Mouse (Mus musculus) CH12.LX (cell line): ENCODE data around the gene Yars. TPM values are rescaled to one million over a fixed set of nuclear protein-coding genes. Genes with fewer than 3 reads are reported as not detected.

ENCODE experiments used
- DNase-seq: peaks from one replicate; pipeline ENCODE4 v3.0.0-alpha.2; 2013; ENCODE audit errors: extremely low read depth
- H3K27ac ChIP-seq: 2 replicates; pipeline ENCODE4 v1.5.1; 2012; ENCODE audit warnings: low read depth, mild to moderate bottlenecking, control low read depth, moderate library complexity; ENCODE audit not compliant: insufficient read depth
- H3K27me3 ChIP-seq: replicated peaks from 2 replicates; pipeline ENCODE3; 2012; ENCODE audit warnings: inconsistent platforms
- H3K36me3 ChIP-seq, 2 experiments: replicated peaks in 1 of 2; 2 replicates each; pipeline versions ENCODE3 to v1.6.1; 2012; ENCODE audit warnings: inconsistent platforms in 1 of 2, low read length in 1 of 2, mild to moderate bottlenecking in 1 of 2, mixed read lengths in 1 of 2, moderate library complexity in 1 of 2; ENCODE audit not compliant: control insufficient read depth in 1 of 2, insufficient read depth in 1 of 2
- H3K4me1 ChIP-seq, 2 experiments: 2 replicates each; pipeline ENCODE4 v1.6.1; 2012; ENCODE audit warnings: inconsistent platforms in 1 of 2, moderate library complexity in 1 of 2; ENCODE audit not compliant: insufficient read depth in 2 of 2, control insufficient read depth in 1 of 2
- H3K4me2 ChIP-seq: 2 replicates; pipeline ENCODE4 v1.6.1; 2012; ENCODE audit warnings: low read depth, mild to moderate bottlenecking, control low read depth; ENCODE audit not compliant: poor library complexity, insufficient read depth, severe bottlenecking
- H3K4me3 ChIP-seq, 3 experiments: fragments of 150-350 bp in 1 of 3; sonication (generic) in 1 of 3; replicated peaks in 1 of 3; 2 replicates each; pipeline versions ENCODE3 to v1.5.1; 2011 to 2012; ENCODE audit warnings: low read depth in 2 of 3, low read length in 2 of 3, mild to moderate bottlenecking in 2 of 3, moderate library complexity in 2 of 3, control low read depth in 1 of 3, improper control_type of control experiment in 1 of 3, inconsistent platforms in 1 of 3, mixed read lengths in 1 of 3; ENCODE audit not compliant: poor library complexity in 1 of 3
- H3K79me2 ChIP-seq: replicated peaks from 2 replicates; pipeline ENCODE4 v1.6.1; 2012; ENCODE audit warnings: mild to moderate bottlenecking, moderate library complexity; ENCODE audit not compliant: control insufficient read depth, poor library complexity, insufficient read depth, severe bottlenecking; ENCODE audit errors: extremely low read depth
- H3K9ac ChIP-seq: 2 replicates; pipeline ENCODE4 v1.6.1; 2012; ENCODE audit warnings: low read depth, mild to moderate bottlenecking, control low read depth, moderate library complexity; ENCODE audit not compliant: insufficient read depth
- H3K9me3 ChIP-seq: replicated peaks from 2 replicates; pipeline ENCODE3; 2012; ENCODE audit warnings: low read length, inconsistent platforms, mixed read lengths
- ETS1 ChIP-seq: conservative IDR thresholded peaks from 2 replicates; pipeline ENCODE4 v1.6.1; 2012; ENCODE audit warnings: low read depth, mild to moderate bottlenecking, inconsistent platforms, low read length, improper control_type of control experiment, moderate library complexity
- IRF4 ChIP-seq: IDR thresholded peaks from 2 replicates; pipeline ENCODE4 v1.6.1; 2014; ENCODE audit warnings: low read depth, mild to moderate bottlenecking, inconsistent platforms, low read length, improper control_type of control experiment
- JUND ChIP-seq: conservative IDR thresholded peaks from 2 replicates; pipeline ENCODE4 v1.6.1; 2011; ENCODE audit warnings: low read depth, low read length, improper control_type of control experiment
- MAX ChIP-seq: IDR thresholded peaks from 2 replicates; pipeline ENCODE4 v1.6.1; 2011; ENCODE audit warnings: low read length, improper control_type of control experiment
- MYC ChIP-seq: IDR thresholded peaks from 2 replicates; pipeline ENCODE4 v1.6.1; 2011; ENCODE audit warnings: low read depth, mild to moderate bottlenecking, improper control_type of control experiment, low read length
- NRF1 ChIP-seq: IDR thresholded peaks from 2 replicates; pipeline ENCODE4 v1.6.1; 2014; ENCODE audit warnings: low read depth, mild to moderate bottlenecking, inconsistent platforms, low read length, improper control_type of control experiment, moderate library complexity
- POLR2AphosphoS2 ChIP-seq: IDR thresholded peaks from 2 replicates; pipeline ENCODE4 v1.6.1; 2011; ENCODE audit warnings: low read depth, low read length, improper control_type of control experiment
- RAD21 ChIP-seq: IDR thresholded peaks from 2 replicates; pipeline ENCODE4 v1.6.1; 2011; ENCODE audit warnings: low read depth, mild to moderate bottlenecking, low read length, improper control_type of control experiment, moderate library complexity
- SMC3 ChIP-seq: IDR thresholded peaks from 2 replicates; pipeline ENCODE4 v1.6.1; 2011; ENCODE audit warnings: low read depth, low read length, improper control_type of control experiment
- TCF12 ChIP-seq: IDR thresholded peaks from 2 replicates; pipeline ENCODE4 v1.6.1; 2014; ENCODE audit warnings: low read depth, mild to moderate bottlenecking, inconsistent platforms, low read length, improper control_type of control experiment
- UBTF ChIP-seq: IDR thresholded peaks from 2 replicates; pipeline ENCODE4 v1.6.1; 2012; ENCODE audit warnings: low read depth, mild to moderate bottlenecking, inconsistent platforms, low read length, improper control_type of control experiment, moderate library complexity
- USF1 ChIP-seq: IDR thresholded peaks from 2 replicates; pipeline ENCODE4 v1.6.1; 2014; ENCODE audit warnings: low read depth, mild to moderate bottlenecking, inconsistent platforms, low read length, improper control_type of control experiment
- dilution Hi-C: fragments of 300-500 bp; cut with MboI; formaldehyde crosslinking; loops from 2 replicates; pipeline ENCODE4 v1.14.3; 2020; ENCODE audit warnings: low sequenced_read_pairs; ENCODE audit not compliant: extremely low pct_unique_long_range_greater_than_20kb, extremely low pct_ligation_motif_present
- in situ Hi-C: fragments of 300-500 bp; cut with MboI; formaldehyde crosslinking; loops from 3 replicates; pipeline ENCODE4 v1.14.3; 2019; ENCODE audit warnings: low sequenced_read_pairs, low pct_ligation_motif_present, low pct_unique_long_range_greater_than_20kb, mixed read lengths
- polyA plus RNA-seq: library from polyadenylated mRNA; unstranded; fragments of >175 nt; gene quantifications from 2 replicates; pipeline ENCODE4 v1.2.1, GENCODE M21; 2012; ENCODE audit warnings: low read depth; ENCODE audit not compliant: insufficient read length
- total RNA-seq, 2 experiments: library from RNA; depleted of rRNA; stranded (reverse); fragments of 300-350 nt in 1 of 2; fragments of >200 nt in 1 of 2; gene quantifications; 2 replicates each; pipeline ENCODE4 v1.2.3; 2012 to 2014

The Yars gene
- total and polyA plus RNA-seq, 3 experiments: 96.3 to 207 (median 180) TPM

GRCm38 (mm10) chr4:129247381-129248242 lies 58.1 kb downstream of the Yars start:
- dilution Hi-C loops: no loop called here
- no peak overlapping the region for H3K27ac ChIP-seq

GRCm38 (mm10) chr4:129248243-129248767 lies 58.7 kb downstream of the Yars start:
- Histone ChIP-seq H3K9me3 (no peaks in the 10 kb centered on the region), H3K79me2 (no peaks in the 10 kb centered on the region)
- TF ChIP-seq JUND (no peak), NRF1 (peak; percentile 33; the same call in 1 of the 2 replicates)
- TF ChIP-seq, all 38 proteins: peak for 1
- DNase-seq: no peak
- peaks cover 0 to 26% of the 10 kb centered on the region in 2 experiments; a peak in 3 of 4 replicates for H3K4me1 ChIP-seq
- H3K27ac ChIP-seq: no peak overlapping the region
- H3K4me3 ChIP-seq: peak overlapping the region in 2 of 3 experiments; percentile 33 to 42
- peaks cover 54% of the 10 kb centered on the region for H3K27me3 ChIP-seq
- peak overlapping the region; percentile 96 for H3K4me2 ChIP-seq
- dilution Hi-C loops: no loop called here
- H3K36me3 ChIP-seq: no peaks in the 10 kb centered on the region
- H3K9ac ChIP-seq: peak overlapping the region; percentile 2; the same call in 1 of the 2 replicates
- in situ Hi-C loops: no loop called here

More at GRCm38 (mm10) chr4:129247381-129248242, 58.1 kb downstream of the Yars start:
- no peak for DNase-seq
- Histone ChIP-seq H3K36me3 (no peaks in the 10 kb centered on the region), H3K27me3 (peaks cover 54% of the 10 kb centered on the region), H3K9ac (peak overlapping the region; percentile 2; the same call in 1 of the 2 replicates), H3K4me2 (peak overlapping the region; percentile 96), H3K4me3 (peak overlapping the region in 2 of 3 experiments; percentile 33 to 42), H3K79me2 (no peaks in the 10 kb centered on the region), H3K4me1 (peaks cover 0 to 28% of the 10 kb centered on the region in 2 experiments; a peak in 3 of 4 replicates), H3K9me3 (no peaks in the 10 kb centered on the region)
- TF ChIP-seq RAD21: no peak
- no peak for TF ChIP-seq USF1
- no peak for TF ChIP-seq ETS1
- TF ChIP-seq TCF12: no peak
- no peak for TF ChIP-seq IRF4
- TF ChIP-seq SMC3: no peak
- in situ Hi-C loops: no loop called here

GRCm38 (mm10) chr4:129249288-129249687 lies 59.7 kb downstream of the Yars start:
- Histone ChIP-seq H3K9me3 (no peaks in the 10 kb centered on the region), H3K27ac (no peak overlapping the region), H3K4me2 (no peak overlapping the region), H3K4me1 (peaks cover 0 to 26% of the 10 kb centered on the region in 2 experiments; a peak in 3 of 4 replicates), H3K9ac (no peak overlapping the region), H3K4me3 (no peak overlapping the region), H3K27me3 (peaks cover 54% of the 10 kb centered on the region), H3K79me2 (no peaks in the 10 kb centered on the region), H3K36me3 (no peaks in the 10 kb centered on the region)
- TF ChIP-seq MYC (no peak), UBTF (no peak), IRF4 (no peak), POLR2AphosphoS2 (no peak), MAX (no peak)
- no peak for DNase-seq
- dilution Hi-C loops: no loop called here
- in situ Hi-C loops: no loop called here
